Mouse (Mus musculus): Measurements from ENCODE around the gene Emc4.

The Emc4 gene

DNA sequence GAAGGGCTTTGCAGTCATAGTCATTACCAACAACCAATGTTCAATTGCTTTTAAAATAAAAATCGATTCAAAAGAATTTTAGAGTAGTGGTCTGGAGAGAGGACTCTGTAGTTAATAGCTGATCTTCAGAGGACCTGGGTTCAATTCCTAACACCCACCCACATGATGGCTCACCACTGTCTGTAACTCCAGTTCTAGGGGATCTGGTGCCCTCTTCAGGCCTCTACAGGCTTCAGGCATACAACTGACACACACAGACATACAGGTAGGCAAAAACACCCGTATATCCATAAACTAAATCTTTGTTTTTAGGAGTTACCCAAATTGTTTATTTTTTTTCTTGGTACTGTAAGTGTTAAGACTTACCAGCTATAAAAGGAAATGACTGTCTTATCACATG is 28.1 kb downstream of the Emc4 start:
- no peak for DNase-seq (ENCODE audit: low spot score in 2 of 2)

DNA sequence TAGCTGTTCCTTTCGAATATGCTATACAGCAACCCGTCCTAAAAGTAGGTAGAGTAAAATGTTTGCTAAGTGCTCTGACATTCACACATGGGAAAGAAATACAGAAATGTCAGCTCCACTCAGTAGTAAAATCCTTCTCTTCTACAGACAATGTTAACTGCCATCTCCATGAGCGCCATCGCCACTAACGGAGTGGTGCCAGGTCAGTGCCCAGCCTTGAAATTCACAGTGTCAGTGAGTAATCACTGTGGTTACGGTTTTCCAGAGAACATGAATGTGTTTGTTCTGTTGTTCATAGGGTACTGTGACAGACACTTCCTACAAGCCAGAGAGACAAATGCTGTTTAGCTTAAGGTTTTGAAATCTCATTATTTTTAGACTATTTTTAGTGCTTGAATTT is 30.6 kb downstream of the Emc4 start:
- DNase-seq (ENCODE audit: low spot score in 2 of 2), result no peak

DNA sequence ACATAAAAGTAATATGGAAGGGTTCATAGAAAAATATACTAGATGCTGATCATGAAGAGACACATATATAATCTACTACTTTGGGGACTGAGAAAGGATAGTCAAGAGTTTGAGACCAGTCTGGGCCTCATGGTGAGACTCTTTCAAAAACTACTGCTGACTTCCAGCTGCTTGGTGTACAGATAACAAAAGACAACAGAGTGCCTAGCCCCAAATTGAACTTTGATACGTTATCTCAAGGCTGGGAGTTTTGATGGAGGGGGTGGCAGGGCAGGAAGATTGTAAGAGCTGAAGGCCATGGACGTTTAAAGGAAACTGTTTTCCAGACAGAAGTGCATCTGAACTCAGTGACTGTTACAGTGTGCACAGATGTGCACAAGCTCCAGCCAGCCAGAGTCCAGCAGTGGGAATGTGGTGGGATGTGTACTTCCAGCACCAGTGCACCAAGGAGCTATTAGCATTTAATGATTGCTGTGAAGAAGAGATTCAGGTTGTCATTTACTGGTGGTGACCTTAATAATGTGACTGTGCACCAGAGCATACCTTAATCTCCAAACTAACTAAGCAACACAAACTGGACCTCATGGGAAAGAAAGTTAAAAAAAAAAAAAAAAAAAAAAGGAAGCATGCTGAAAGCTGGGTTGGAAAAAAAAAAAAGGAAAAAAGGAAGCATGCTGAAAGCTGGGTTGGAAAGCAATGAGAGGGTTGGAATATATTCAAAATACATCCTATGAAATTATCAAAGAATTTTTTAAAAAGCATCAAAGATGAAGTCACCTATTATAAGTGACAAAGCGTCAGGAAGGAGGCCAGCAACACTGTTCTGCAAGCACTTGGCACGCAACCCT is 35.6 kb downstream of the Emc4 start:
- DNase-seq (ENCODE audit: low spot score in 2 of 2), result no peak

DNA sequence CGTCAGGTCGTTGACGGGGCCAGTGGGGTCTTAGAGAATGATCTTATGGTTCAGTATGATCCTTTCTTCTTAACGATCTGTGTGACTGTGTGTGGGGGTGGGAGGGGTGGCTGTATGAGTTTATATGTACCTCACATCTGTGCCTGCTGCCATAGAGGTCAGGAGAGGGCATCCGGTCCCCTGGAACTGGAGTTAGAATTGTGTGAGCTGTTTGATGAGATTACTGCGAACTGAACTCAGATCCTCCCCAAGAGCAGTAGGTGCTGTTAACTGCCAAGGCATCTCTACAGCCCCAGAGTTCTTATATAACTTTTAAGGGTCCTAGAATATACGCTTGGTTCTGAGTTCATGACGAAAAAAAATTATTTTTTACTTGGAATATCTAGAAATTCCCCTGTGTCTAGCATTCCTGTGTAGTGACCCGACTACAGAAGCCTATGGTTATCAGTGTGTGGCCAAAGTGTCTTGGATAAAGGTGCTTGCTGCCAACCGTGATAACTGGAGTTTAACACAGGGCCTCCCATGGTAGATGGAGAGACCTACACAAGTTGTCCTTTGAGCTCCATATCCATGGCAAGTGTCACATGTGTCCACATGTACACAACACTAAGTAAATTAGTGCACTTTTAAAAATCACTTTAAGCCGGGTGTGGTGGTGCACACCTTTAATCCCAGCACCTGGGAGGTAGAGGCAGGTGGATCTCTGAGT is 39.6 kb downstream of the Emc4 start:
- no peak for DNase-seq (ENCODE audit: low spot score in 2 of 2)

DNA sequence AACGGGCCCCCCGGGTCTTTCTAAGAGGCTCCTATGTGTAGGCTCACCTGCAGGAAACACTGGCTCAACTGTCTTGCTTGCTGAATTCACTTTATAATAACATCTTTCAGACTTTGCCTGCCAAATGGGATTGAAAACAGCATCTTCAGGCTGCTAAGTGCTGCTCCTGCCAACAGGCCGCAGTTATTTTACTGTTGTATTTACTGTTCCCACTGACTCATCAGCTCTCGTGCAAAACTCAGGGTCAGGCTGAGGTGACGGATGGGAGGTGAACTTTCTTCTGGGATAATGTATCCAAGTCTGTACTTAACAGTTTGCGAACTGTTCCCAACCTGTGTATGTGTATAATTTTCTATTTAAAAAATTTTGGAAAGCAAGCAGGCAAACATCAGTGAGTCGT is 48.9 kb downstream of the Emc4 start:
- DNase-seq (ENCODE audit: low spot score in 2 of 2), result no peak

DNA sequence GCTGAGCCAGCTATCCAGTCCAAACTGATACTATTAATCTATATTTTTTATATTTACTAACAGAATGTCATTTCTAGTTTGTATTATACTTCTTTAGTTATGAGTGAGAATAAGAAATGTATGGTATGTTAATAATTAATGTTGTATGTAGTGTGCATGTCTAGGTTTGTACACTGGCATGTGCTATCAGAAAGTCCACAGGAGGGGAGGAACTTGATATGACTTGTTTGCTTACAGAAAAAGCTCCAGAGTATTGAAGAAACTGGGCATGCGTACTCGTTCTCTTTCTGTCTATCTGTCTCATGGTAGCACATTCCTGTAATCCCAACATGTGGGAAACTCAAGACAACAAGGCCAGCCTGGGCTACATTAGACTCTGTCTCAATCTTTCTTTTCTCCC is 49.6 kb downstream of the Emc4 start:
- no peak for DNase-seq (ENCODE audit: low spot score in 2 of 2)

DNA sequence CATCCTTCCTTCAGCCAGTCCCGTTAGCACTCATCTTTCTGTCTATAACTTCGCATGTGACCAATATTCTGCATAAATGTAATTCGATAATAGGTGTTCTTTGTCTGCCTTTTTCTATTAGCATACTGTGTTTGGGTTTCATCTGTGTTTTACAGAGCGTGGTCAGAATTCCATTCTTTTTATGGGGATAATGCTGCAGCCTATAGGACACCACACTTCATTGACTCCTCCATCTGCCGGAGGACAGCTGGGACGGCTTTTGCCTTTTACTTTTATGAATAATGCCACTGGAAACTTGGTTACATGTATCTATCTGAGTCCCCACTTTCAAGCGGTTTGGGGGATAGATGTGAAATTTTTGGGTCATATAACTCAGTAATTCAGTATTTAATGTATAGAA is 52.2 kb downstream of the Emc4 start:
- DNase-seq (ENCODE audit: low spot score in 2 of 2), result no peak

Data from right cerebral cortex, postnatal 36 days (tissue).